Mouse (Mus musculus): ENCODE results near the gene Nupl2.

- TF ChIP-seq CTCF (IDR thresholded peaks at IDR 0.05) (no peak), EP300 (IDR thresholded peaks at IDR 0.05) (no peak)
Observed at GRCm38 (mm10) chr5:24124579-24125276, 40.0 kb upstream of the Nupl2 start.
